Mouse (Mus musculus) G1E (cell line): Measurements from ENCODE around the gene Olfr870.
"Not testable (repeated sequence)": the region's sequence is repeated elsewhere in the genome, so short reads cannot be mapped to it uniquely, and the experiment has no call there.

ENCODE experiments used
- CTCF ChIP-seq: IDR thresholded peaks from 2 replicates; pipeline ENCODE4 v1.5.1; 2012; ENCODE audit warnings: low read depth, low read length, inconsistent platforms, mixed read lengths
- GATA1 ChIP-seq: IDR thresholded peaks from 2 replicates; pipeline ENCODE4 v1.6.1; 2012; ENCODE audit warnings: borderline replicate concordance, low read length, inconsistent platforms, mixed read lengths
- POLR2AphosphoS5 ChIP-seq: IDR thresholded peaks from 2 replicates; pipeline ENCODE4 v1.6.1; 2012; ENCODE audit warnings: low read depth, low read length, inconsistent platforms; ENCODE audit not compliant: insufficient replicate concordance
- TAL1 ChIP-seq: conservative IDR thresholded peaks from 2 replicates; pipeline ENCODE4 v1.6.1; 2012; ENCODE audit warnings: low read depth, low read length, inconsistent platforms, mixed read lengths

DNA sequence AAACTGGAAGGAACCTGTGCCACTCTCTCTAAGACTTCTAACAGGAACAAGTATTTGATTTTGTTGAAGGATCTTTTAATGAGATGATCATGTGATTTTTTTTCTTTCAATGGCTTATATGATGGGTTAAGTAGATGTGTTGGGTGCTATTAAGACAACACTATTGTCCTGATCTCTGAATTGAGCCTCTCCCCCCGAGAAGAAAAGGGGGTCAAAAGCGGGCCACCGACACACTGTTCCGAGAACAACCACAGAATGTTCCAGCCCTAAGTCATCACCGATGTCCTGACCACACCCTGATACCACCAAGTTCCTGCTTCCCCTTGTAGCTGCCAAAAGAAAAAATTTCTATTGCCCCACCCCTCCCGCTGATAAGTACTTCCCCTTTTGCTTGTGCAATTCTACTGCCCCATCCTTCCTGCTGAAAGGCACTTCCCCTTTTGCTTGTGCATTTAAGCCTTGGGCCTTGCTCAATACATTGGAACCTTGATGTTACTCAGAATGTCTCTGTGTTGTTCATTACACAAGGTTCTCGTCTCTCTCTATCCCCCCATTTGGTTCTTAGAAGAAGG lies 29.6 kb upstream of the Olfr870 start:
- TF ChIP-seq GATA1, CTCF, TAL1, POLR2AphosphoS5: not testable (repeated sequence)
